Mouse (Mus musculus) frontal cortex, postnatal 14 days (tissue): ENCODE data around the gene St3gal6.

ENCODE experiments used
- DNase-seq, 2 experiments: peaks; one replicate each; pipeline ENCODE4 v3.0.0; 2022; ENCODE audit warnings: low spot score in 2 of 2

The St3gal6 gene

GRCm38 (mm10) chr16:58430246-58430645 is 93.8 kb downstream of the St3gal6 start:
- no peak for DNase-seq

- DNase-seq, result peak in 1 of 2 experiments; percentile 20
These were observed 102.2 kb downstream of the St3gal6 start for GRCm38 (mm10) chr16:58421696-58422354.
